Mouse (Mus musculus) spleen, adult 18-20 months (tissue): ENCODE data around the gene Scaper.

Experiments
- DNase-seq, 2 experiments: peaks; one replicate each; pipeline ENCODE4 v3.0.0; 2022; ENCODE audit warnings: mixed read lengths in 2 of 2

Gene Scaper

DNA sequence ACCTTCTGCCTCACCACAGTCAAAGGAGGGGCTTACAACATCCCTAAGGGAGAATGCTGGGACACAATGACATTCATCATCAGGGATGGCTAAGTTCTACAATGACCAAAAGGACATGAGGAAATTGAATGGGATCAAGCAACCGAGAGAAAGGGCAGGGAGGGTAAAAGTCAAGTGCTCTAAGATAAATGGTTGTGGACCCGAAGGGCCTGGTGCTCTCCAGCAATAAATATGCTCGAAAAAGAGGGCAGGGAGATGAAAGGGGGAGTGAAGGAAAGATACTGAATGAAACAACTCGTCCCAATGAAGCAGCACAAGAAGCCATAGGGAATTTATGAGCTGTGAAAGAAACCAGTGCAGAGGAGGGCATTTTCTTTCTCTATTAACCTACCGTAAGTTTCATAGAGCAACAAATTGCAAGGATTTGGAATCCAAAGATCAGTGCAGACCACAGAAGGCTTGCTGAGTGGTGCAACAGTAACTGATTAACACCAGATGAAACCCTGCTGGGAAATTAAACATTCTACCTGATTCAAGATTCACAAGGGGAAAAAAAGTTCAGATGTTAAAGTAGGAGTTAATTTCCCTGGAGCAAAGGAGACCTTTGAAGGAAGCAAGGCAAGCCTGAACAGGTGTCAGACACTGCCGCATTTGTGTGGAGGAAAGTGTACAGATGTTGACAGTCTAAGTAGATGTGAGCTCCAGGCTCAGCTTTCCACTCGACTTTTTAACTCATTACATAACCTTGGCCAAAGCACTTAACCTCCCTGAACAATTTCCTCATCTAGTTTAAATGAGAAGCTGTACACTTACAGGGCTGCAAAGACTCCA is 329.0 kb downstream of the Scaper start:
- DNase-seq: no peak

DNA sequence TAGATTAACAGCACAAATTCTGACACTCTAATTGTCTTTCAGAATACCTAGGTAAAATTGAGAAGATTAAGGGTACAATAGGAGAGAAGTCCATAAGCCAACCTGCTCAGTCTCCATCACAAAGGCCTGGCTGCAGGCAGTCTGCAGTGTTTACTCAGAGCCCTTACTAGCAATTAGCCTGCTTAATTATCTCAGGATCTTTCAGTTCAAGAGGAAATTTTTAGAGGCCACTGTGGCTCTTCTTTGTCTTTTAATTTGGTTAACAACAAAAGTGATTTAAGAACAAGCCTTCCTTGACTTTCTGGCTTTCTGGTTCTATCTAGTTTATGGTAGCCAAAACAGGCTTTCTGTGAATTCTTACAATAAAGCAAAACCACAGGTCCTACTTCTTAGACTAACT is 339.3 kb downstream of the Scaper start:
- no peak for DNase-seq

- DNase-seq: no peak
Observed at GRCm38 (mm10) chr9:55586141-55586540, 351.8 kb downstream of the Scaper start.

DNA sequence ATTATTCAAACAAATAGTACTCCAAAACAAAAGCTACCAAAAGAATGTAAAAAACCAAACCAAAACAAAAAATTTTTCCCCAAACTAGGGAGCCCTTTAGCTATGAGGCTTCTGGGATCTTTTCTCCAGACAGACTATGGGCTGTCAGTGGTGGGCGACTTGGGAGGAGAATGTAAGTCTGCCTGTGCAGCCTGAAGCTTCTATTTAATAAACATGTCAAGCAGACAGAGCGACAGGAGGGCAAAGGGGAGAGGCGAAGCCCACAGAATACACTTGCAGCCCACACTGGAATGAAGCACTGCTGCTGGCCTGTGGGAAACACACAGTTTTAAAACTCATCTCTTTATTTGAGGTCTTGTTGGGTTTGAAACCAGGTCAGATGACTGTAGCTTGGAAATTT is 356.5 kb downstream of the Scaper start:
- no peak for DNase-seq

DNA sequence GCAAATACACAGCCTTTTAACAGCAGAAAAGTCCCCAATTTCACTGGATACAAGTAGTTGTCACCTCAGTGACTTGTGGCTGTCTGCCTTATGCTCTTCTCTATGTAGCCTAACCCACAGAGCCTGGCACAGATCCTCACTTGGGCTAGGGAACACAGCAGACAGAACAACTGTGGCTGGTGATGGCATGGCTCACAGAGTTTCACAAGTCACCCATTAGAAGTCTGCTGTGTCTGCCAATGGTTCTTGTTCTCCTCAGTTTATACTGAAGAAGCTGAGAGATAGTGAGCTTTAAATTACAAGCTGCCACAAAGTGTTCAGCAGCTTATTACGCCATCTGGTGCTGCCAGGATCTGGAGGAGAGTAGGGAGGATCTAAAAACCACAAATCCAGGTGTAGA is 361.3 kb downstream of the Scaper start:
- DNase-seq: no peak

GRCm38 (mm10) chr9:55571071-55571470 is 366.8 kb downstream of the Scaper start:
- no peak for DNase-seq

GRCm38 (mm10) chr9:55568466-55569159 is 369.3 kb downstream of the Scaper start:
- no peak for DNase-seq

DNA sequence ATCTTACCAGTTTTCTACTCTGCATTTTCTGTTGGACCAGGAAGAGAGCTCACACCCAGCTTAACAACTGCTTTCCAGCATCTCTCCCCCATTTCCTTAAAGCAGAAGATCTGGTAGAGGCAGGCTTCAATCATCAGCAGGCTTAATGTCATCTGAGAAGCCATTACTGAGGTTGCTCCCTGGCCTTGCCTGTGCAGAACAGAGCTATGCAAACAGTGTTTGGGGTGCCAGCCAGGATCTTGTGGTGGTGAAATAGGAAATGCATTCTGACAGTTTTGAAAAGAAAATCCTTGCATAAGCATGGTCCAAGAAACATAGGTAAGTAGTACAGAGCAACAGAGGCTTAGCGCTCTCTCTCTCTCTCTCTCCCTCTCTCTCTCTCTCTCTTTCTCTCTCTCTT is 377.0 kb downstream of the Scaper start:
- no peak for DNase-seq

GRCm38 (mm10) chr9:55554986-55555385 is 382.9 kb downstream of the Scaper start:
- no peak for DNase-seq

- DNase-seq: no peak
Observed at GRCm38 (mm10) chr9:55549302-55549890, 388.5 kb downstream of the Scaper start.

GRCm38 (mm10) chr9:55548871-55549270 is 389.0 kb downstream of the Scaper start:
- no peak for DNase-seq

DNA sequence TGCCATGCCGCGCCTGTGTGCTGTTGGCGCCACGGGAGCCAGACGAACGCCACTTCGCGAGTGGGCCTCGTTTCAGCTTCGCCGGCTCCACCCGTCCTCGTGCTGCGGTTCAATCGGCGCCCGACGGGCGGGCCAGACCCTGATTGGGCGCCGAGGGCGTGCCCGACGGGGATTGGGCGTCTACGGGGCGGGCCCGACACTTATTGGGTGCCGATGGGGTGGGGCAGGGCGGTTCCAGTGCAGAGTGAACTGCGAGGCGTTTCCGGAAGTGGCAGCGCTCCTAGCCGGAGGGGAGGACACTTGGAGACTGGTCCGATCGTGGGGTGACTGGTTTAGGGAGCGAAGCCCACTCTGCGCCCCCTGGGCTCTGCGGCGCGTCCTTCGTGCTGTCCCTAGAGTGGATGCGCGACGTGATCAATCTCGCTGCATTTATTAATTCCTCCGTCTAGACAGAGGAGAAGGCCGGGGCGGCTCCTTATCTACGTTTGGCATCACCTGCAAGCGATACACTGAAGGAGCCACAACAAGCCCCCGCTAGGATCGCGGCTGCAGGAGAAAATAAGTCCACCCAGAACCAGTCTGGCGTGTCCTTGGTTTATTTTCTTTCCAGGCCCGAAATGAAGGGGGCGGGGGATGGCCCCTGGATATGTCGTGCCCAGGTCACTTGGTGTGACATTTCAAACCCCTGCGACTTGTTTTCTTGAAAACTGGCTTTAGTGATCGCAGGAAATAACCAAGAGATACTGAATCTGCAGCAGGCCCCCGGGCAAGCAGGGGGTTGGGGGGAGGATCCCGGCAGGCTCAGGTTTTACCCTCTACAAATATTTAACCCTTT is 391.5 kb downstream of the Scaper start:
- peak; percentile 18 to 23 for DNase-seq

DNA sequence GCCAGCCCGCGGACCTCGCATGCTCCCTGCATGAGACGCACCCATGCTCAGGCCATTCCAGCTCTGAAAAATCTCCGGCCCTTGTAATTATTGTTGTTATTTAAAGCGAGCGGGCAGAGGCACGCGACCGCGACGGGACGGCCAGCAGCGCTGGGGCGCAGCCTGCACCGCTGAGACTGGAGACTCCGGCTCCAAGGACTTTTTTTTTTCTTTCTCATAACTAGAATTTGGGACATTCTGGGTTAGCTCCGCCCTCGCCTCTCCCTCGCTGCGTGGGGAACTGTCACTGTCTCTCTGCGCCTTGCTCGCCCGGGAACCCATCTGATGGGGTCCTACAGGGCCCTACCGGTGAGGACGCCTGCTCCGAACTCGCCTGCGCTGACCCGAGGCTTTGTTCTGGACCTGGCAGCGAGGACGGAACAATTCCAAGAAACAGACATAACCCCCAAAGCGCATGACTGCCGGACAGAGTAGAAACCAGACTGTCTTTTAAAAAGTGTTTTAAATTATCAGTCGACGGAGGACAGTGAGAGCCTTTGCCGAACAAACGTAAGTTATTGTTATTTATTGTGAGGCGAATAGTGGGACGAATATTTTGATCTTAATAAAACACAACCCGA is 392.3 kb downstream of the Scaper start:
- DNase-seq: no peak

DNA sequence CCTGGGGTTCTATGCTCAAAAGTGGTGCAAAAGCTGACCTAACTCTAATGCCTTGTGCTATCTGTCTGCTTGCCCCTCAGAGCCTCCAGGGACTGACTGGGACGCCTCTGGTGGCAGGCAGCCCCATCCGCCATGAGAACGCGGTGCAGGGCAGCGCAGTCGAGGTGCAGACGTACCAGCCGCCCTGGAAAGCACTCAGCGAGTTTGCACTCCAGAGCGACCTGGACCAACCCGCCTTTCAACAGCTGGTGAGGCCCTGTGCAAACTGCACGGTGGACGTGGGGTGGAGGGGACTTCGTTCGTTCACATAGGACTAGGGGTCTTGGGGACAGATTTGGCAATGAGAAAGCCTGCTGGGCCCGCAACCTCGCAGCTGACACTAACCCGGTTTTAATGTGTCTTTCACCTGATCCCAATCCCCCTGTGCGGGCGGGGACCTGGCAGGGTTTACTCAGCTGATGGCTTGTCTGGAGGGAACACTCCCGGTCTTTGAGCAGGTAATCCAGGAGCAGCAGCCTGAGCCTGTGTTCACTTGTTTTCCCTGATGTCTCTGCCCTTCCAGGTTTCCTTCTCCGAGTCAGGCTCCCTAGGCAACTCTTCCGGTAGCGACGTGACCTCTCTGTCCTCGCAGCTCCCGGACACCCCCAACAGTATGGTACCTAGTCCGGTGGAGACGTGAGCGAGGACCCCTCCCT is 392.9 kb downstream of the Scaper start:
- DNase-seq: peak in 1 of 2 experiments; percentile 19

DNA sequence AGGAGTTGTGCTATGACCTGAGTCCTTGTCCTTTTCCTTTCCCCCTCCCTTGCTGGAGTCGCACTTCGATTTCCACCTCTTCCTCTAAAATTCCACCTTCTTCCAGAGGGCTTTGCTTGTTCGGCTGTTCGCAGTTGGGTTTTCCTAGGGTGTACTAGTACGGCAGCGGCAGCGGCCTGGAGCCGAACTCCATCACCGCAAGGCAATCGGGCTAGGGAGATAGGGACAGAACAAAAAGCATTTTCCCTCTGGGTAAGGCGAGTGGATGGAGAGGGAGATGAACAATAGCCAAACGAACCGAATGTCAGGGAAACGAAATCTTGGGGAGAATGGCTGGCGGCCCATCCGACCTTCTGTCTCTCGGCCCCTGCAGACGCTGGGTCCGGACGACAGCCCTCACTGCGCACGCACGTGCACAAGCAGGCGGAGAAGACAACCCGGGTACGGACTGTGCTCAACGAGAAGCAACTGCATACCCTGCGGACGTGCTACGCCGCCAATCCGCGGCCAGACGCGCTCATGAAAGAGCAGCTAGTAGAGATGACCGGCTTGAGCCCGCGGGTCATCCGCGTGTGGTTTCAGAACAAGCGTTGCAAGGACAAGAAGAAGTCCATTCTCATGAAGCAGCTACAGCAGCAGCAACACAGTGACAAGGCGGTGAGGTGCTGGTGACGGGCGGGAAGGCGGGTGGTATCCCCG is 394.1 kb downstream of the Scaper start:
- DNase-seq: peak; percentile 15 to 50

- DNase-seq: no peak
Observed at GRCm38 (mm10) chr9:55543336-55543702, 394.6 kb downstream of the Scaper start.

GRCm38 (mm10) chr9:55542366-55543325 is 395.3 kb downstream of the Scaper start:
- peak in 1 of 2 experiments; percentile 18 for DNase-seq

GRCm38 (mm10) chr9:55541681-55542365 is 396.1 kb downstream of the Scaper start:
- DNase-seq: peak in 1 of 2 experiments; percentile 31

DNA sequence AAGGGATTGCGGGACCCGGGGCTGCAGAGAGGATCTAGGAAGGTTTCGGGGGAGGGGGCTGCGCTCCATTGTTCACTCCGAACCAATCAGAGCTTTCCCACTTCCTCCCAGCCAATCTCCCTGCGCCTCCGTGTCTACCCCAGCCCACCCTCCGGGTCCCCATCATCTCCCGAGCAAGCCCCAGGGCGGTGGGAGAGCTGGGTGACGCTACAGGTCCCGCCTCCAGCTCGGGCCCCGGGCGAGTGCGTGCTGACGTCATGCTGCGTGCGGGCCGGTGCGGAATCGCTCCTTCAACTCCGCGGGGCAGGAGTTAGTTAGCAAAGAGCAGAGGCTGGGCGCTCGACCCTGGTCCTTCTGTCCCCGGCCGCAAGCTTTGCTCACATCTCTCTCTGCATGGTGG is 397.0 kb downstream of the Scaper start:
- DNase-seq: peak in 1 of 2 experiments; percentile 47
